Mouse (Mus musculus) intestine, embryonic 14.5 days (tissue): ENCODE measurements at regions not wholly inside any gene's neighbourhood (a gene's known extent, or its start where the extent isn't known, plus 50 kb on each side); places are given as distances from the start of the nearest gene placed in this dataset.
A peak's percentile ranks its signal among the peaks of the same experiment; 100 is the strongest.

ENCODE experiments used
- ATAC-seq: fragments of 200-750 bp; cut with Nextera tagmentation; replicated peaks from 2 replicates; pipeline ENCODE4 v1.8.0; 2017; ENCODE audit warnings: low read depth, moderate number of reproducible peaks, moderate TSS enrichment, moderate library complexity; ENCODE audit not compliant: low FRiP score, low TSS enrichment
- DNase-seq: peaks from one replicate; pipeline ENCODE4 v3.0.0-alpha.2; 2018; ENCODE audit warnings: low spot score
- H3K27ac ChIP-seq: fragments of 300-500 bp; sonication (generic); 2 replicates; pipeline ENCODE4 v1.5.1; 2014; ENCODE audit warnings: low read depth, mild to moderate bottlenecking, control low read depth
- H3K27me3 ChIP-seq: fragments of 300-500 bp; sonication (generic); replicated peaks from 2 replicates; pipeline ENCODE4 v1.6.1; 2014; ENCODE audit warnings: low read length, control low read depth; ENCODE audit not compliant: control insufficient read depth, insufficient read depth
- H3K36me3 ChIP-seq: fragments of 300-500 bp; sonication (generic); 2 replicates; pipeline ENCODE4 v1.6.1; 2014; ENCODE audit warnings: low read length, control low read depth; ENCODE audit not compliant: control insufficient read depth, insufficient read depth
- H3K4me1 ChIP-seq: fragments of 300-500 bp; sonication (generic); replicated peaks from 2 replicates; pipeline ENCODE4 v1.6.1; 2014; ENCODE audit warnings: low read length, control low read depth, mixed read lengths; ENCODE audit not compliant: control insufficient read depth, insufficient read depth
- H3K4me2 ChIP-seq: fragments of 300-500 bp; sonication (generic); 2 replicates; pipeline ENCODE4 v1.6.1; 2014; ENCODE audit warnings: low read length
- H3K4me3 ChIP-seq: fragments of 300-500 bp; sonication (generic); 2 replicates; pipeline ENCODE4 v1.5.1; 2014; ENCODE audit warnings: low read depth, low read length, control low read depth, mixed read lengths
- H3K9ac ChIP-seq: fragments of 300-500 bp; sonication (generic); 2 replicates; pipeline ENCODE4 v1.6.1; 2014; ENCODE audit warnings: mild to moderate bottlenecking, low read length
- H3K9me3 ChIP-seq: fragments of 300-500 bp; sonication (generic); 2 replicates; pipeline ENCODE4 v1.6.1; 2016; ENCODE audit warnings: low read length, control low read depth; ENCODE audit not compliant: control insufficient read depth
- WGBS: fragments of 180-500 bp; shearing (Covaris S2); extraction: QIAGEN DNeasy Blood & Tissue Kit; methylation state at CpG from one replicate; pipeline ENCODE4 v1.1.7; 2014; 5-methylcytosine and 5-hydroxymethylcytosine counted together

DNA sequence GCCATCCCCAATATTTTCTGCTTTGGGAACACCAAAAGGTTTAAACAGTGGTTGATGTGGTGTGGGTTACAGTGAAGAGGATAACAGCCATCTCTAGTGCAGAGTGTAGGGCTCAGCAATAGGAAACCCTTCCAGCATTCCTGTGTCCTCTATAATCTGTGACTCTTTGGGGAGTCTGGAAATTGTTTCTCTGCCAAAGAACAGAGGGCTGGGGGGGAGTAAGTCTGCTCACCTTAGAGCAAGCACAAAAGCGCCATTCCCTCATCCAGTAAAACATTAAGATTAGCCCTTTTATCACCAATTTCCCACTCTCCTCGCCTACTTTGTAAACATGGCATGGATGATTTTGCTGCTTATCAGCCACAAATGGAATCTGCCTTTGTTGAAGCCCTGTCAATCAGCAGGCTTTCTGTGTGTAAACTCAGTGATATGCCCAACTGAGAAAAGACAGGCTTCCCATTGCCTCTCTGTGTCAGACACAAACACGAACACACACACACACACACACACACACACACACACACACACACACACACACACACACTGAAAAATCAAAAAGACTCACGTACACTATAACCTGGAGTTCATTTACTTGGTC, 386.8 kb upstream of the Map3k7 start:
- Histone ChIP-seq H3K9me3 (no peaks in the 10 kb centered on the region), H3K36me3 (no peaks in the 10 kb centered on the region), H3K27ac (no peak overlapping the region), H3K27me3 (no peaks in the 10 kb centered on the region), H3K4me3 (no peak overlapping the region), H3K4me1 (no peaks in the 10 kb centered on the region), H3K4me2 (no peak overlapping the region), H3K9ac (no peak overlapping the region)
- WGBS: 30% methylated on average over 4 of the region's 4 CpGs
- DNase-seq (no peak), ATAC-seq (no peak)

DNA sequence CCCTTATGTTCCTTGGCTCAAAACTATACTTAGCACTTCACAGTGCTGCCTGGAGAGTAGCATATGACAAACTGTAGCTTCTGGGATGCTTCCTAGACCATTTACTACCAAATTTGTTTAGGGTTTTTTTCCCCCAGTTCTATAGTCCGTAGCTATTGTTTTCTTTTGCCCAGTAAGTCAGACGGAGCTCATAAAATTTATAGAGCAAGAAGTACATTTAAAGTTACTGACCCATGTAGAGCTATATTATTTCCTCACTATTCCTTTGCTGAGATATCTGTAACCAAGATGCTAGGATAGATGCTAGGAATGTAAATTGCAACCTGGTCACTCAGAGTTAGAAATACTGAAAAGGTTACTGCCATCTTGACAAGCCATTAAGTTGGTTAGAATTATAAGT, 380.4 kb upstream of the Map3k7 start:
- Histone ChIP-seq H3K4me3 (no peak overlapping the region), H3K27ac (no peak overlapping the region), H3K36me3 (no peaks in the 10 kb centered on the region), H3K4me2 (no peak overlapping the region), H3K9ac (no peak overlapping the region), H3K9me3 (no peaks in the 10 kb centered on the region), H3K4me1 (no peaks in the 10 kb centered on the region), H3K27me3 (no peaks in the 10 kb centered on the region)
- DNase-seq (no peak), ATAC-seq (no peak)
- 68% methylated on average over 2 of the region's 2 CpGs for WGBS

DNA sequence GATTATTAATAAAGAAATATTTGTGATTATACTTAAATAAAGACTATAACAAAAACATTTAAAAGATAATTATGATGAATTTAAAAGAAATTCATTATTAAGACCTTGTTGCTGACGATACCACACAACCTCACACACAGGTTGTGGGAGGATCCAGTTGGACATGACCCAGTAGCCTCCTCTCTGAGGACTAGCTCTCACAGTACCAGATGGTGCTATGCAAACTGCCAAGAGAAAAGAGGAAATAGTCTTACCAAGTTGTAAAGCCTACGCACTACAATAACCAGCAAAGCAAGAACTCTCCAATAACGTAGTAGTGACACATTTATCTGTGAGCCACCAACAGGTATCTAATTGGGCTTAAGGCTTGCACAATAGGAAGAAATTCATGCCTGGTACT, 379.7 kb upstream of the Map3k7 start:
- Histone ChIP-seq H3K27ac (no peak overlapping the region), H3K4me3 (no peak overlapping the region), H3K4me2 (no peak overlapping the region), H3K36me3 (no peaks in the 10 kb centered on the region), H3K9me3 (no peaks in the 10 kb centered on the region), H3K27me3 (no peaks in the 10 kb centered on the region), H3K9ac (no peak overlapping the region), H3K4me1 (no peaks in the 10 kb centered on the region)
- WGBS: 80% methylated on average over 3 of the region's 3 CpGs
- DNase-seq (no peak), ATAC-seq (no peak)

DNA sequence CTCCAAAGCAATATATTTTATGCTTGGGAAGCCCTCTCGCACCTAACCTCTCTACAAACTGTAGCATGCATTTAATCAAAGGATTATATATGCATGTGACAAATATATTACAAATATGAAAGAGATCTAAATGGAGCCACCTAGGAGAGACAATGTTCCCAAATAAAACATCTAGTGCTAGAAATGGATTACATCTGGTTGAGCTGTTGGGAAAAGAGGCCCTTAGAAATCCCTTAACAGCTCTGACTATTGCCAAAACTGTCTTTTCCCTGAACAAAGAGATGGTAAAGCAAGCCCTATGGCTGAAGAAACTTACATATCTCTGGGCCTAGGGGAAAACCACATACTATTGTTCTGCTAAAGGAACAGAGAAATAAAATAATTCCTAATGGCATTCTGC, 369.8 kb upstream of the Map3k7 start:
- 63% methylated on average over 1 of the region's 1 CpGs for WGBS
- no peak overlapping the region for H3K4me3 ChIP-seq
- H3K4me1 ChIP-seq: no peaks in the 10 kb centered on the region
- no peak overlapping the region for H3K27ac ChIP-seq
- H3K4me2 ChIP-seq: no peak overlapping the region
- H3K9me3 ChIP-seq: no peaks in the 10 kb centered on the region
- H3K36me3 ChIP-seq: no peaks in the 10 kb centered on the region
- no peaks in the 10 kb centered on the region for H3K27me3 ChIP-seq
- ATAC-seq (no peak), DNase-seq (no peak)
- no peak overlapping the region for H3K9ac ChIP-seq

DNA sequence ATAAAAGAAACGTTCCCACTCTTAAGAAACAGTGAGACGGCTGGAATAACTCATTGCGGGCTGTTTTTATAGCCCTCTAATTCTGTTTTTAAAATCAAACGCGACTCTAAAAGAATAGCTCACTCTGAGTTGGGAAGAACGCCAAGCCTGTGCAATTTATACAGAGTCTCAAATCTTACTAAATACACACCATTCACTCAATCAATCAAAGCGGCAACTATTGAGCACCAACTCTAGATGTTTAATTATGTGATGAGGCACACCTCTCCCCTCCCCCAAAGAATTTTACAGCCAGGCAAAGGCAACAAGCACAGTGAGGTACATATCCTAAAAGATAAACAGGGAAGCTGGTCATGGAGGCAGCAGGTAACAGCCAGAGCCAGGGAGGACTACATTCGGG, 362.4 kb upstream of the Map3k7 start:
- DNase-seq: no peak
- Histone ChIP-seq H3K4me2 (no peak overlapping the region), H3K4me3 (no peak overlapping the region), H3K9ac (no peak overlapping the region), H3K36me3 (no peaks in the 10 kb centered on the region), H3K4me1 (peaks cover 10% of the 10 kb centered on the region; the same call in 1 of the 2 replicates), H3K27me3 (no peaks in the 10 kb centered on the region), H3K9me3 (no peaks in the 10 kb centered on the region), H3K27ac (no peak overlapping the region)
- no peak for ATAC-seq
- WGBS: 23% methylated on average over 8 of the region's 8 CpGs

DNA sequence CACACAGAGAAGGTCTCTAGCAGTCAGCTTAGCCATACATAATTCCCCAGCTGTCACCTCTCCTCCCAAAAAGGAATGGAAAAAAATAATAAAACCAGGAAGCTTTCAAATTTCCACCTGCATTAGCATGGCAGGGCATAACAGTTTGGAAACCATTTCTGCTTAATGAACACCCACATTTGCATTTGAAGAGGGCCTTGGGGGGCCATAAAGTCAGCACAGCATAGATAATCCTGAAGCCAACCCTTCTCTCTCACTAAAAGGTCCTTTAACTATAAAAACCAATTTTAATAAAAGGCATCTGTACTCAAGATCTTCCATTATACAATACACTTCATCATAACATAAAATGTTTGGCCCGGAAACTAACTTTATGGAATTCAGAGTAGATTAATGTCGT, 360.1 kb upstream of the Map3k7 start:
- no peak overlapping the region for H3K9ac ChIP-seq
- no peaks in the 10 kb centered on the region for H3K9me3 ChIP-seq
- peaks cover 10% of the 10 kb centered on the region; the same call in 1 of the 2 replicates for H3K4me1 ChIP-seq
- ATAC-seq (no peak), DNase-seq (no peak)
- no peaks in the 10 kb centered on the region for H3K27me3 ChIP-seq
- H3K27ac ChIP-seq: no peak overlapping the region
- no peaks in the 10 kb centered on the region for H3K36me3 ChIP-seq
- H3K4me3 ChIP-seq: no peak overlapping the region
- H3K4me2 ChIP-seq: no peak overlapping the region
- 95% methylated on average over 2 of the region's 2 CpGs for WGBS

DNA sequence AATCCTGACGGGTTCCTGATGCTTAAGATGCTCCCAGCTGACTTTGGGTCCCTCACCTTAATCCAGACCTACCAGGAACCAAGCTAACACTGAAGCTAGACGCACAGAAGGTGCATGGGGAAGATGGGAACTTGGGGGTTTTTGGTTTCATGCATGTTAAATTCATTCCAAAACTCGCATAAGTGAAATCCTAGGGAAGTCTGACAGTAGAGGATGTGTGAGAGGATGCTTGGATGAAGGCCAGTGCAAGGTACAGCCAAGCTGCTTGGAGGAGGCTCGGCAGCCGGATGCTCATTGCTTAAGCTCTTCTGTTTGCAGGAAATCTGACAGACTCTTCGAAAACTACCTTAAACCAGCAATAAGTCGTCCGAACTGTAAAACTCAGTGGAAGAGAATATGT, 355.1 kb upstream of the Map3k7 start:
- Histone ChIP-seq H3K4me1 (peaks cover 6% of the 10 kb centered on the region; the same call in 1 of the 2 replicates), H3K4me2 (no peak overlapping the region), H3K27ac (no peak overlapping the region), H3K4me3 (no peak overlapping the region), H3K36me3 (no peaks in the 10 kb centered on the region), H3K27me3 (no peaks in the 10 kb centered on the region), H3K9ac (no peak overlapping the region), H3K9me3 (no peaks in the 10 kb centered on the region)
- 68% methylated on average over 8 of the region's 8 CpGs for WGBS
- ATAC-seq (no peak), DNase-seq (no peak)

DNA sequence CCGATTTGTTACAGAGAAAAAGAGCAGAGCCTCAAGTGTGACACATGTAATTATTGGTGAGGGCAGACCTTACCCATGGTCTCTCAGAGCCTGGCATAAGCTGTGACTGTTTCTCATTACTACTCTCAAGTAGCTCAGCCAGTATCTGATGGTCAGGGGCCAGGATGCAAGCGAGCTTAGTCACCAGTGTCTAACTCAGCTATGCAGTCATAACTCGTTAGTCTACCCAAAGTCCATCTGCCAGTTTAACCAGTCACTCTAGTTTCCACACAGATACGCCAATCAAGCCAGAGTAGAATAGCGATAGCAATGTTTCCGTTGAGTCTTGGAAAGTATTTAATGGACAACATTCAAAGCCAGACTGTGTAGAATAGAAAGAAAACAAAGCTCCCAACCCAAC, 354.3 kb upstream of the Map3k7 start:
- DNase-seq: no peak
- Histone ChIP-seq H3K9ac (no peak overlapping the region), H3K27ac (no peak overlapping the region), H3K27me3 (no peaks in the 10 kb centered on the region), H3K4me1 (peaks cover 6% of the 10 kb centered on the region; the same call in 1 of the 2 replicates), H3K36me3 (no peaks in the 10 kb centered on the region), H3K9me3 (no peaks in the 10 kb centered on the region), H3K4me2 (no peak overlapping the region), H3K4me3 (no peak overlapping the region)
- no peak for ATAC-seq
- WGBS: 88% methylated on average over 6 of the region's 6 CpGs

DNA sequence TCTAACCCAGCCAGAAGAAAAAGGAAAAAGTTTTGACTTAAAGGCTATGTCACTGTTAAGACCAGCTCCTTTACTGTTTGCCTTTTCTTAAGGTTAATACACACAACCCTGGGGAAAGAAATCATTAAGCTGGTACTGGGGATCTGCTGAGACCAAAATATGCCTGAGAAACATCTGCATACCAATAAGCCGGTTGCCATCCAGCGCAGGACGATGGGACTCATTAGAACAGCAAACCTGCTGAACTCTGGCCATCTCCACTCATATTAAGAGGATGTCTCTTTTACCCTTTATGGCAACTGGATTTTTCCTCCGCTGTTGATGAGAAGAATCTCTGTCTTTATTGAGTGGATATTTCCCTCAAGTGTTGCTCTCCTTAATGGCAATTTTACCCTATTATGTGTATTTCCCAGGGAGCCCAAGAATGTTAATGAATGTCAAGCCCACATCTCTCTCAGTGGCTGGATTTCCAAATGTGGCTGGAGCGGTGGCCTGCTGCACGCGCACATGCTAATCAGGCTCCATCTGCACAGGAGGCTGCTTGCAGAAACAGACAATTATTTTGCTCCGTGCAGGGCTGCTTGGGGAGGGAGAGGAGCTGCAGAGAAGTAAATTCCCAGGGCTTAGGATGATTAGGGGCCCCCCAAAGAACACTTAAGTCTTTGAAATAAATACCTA, 351.6 kb upstream of the Map3k7 start:
- Histone ChIP-seq H3K4me2 (no peak overlapping the region), H3K27me3 (no peaks in the 10 kb centered on the region), H3K9me3 (no peaks in the 10 kb centered on the region), H3K36me3 (no peaks in the 10 kb centered on the region), H3K4me3 (no peak overlapping the region), H3K9ac (no peak overlapping the region), H3K4me1 (peaks cover 6% of the 10 kb centered on the region; the same call in 1 of the 2 replicates), H3K27ac (0 out of 2 replicates have a peak overlapping the region, but pooled peaks have one; percentile 4)
- DNase-seq: no peak
- no peak for ATAC-seq
- WGBS: 46% methylated on average over 8 of the region's 8 CpGs
